Mouse (Mus musculus): ENCODE measurements around the gene Tmem270.

DNA sequence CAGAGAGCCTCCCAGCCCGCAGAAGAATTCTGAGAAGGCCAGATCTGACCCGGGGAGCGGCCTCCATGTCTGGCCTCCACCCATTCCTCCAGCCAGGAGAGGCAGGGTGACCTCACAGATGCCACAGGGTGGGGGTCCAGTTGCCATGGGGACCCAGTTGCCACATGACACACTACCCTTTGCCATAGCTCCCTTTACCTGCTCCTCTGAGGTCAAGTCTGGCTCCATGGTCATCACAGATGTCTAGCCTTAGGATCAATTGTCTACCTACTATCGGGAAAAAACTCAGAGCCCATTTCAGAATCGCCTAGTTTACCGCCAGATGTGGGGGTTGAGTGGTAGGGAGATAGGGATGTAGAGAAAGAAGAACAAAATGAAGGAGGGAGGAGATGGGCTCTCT lies at the start of gene Tmem270:
- TF ChIP-seq POLR2A (IDR thresholded peaks at IDR 0.05; ENCODE audit: control insufficient read depth, extremely low read depth, insufficient read depth, low read length, poor library complexity), result no peak
- TF ChIP-seq CTCF (IDR thresholded peaks at IDR 0.05; ENCODE audit: borderline replicate concordance, control insufficient read depth, extremely low read depth, insufficient read depth, low read length, poor library complexity), result no peak

Measured in thymus, adult 2 months (tissue).